Mouse (Mus musculus): Measurements from ENCODE around the gene Tiprl. TPM values are rescaled to one million over a fixed set of nuclear protein-coding genes. Genes with fewer than 3 reads are reported as not detected.

The Tiprl gene
- total and polyA plus RNA-seq, 3 experiments: 36.1 to 82.2 (median 45.7) TPM

- in situ Hi-C loops (cut with MboI; ENCODE audit: low pct_ligation_motif_present, low pct_unique_long_range_greater_than_20kb, low sequenced_read_pairs): no loop called here
- Histone ChIP-seq H3K79me2 (replicated peaks; ENCODE audit: control insufficient read depth, extremely low read depth, insufficient read depth, poor library complexity, severe bottlenecking) (no peaks in the 10 kb centered on the region), H3K27me3 (replicated peaks) (peaks cover 35% of the 10 kb centered on the region), H3K4me3 (replicated peaks in 1 of 3; ENCODE audit: low read depth in 2 of 3, low read length in 2 of 3, poor library complexity in 1 of 3) (no peak overlapping the region), H3K27ac (ENCODE audit: insufficient read depth, low read depth) (no peak overlapping the region), H3K36me3 (replicated peaks in 1 of 2; ENCODE audit: control insufficient read depth in 1 of 2, insufficient read depth in 1 of 2, low read length in 1 of 2) (no peaks in the 10 kb centered on the region), H3K9ac (ENCODE audit: insufficient read depth, low read depth) (no peak overlapping the region), H3K9me3 (replicated peaks; ENCODE audit: low read length) (no peaks in the 10 kb centered on the region), H3K4me2 (ENCODE audit: insufficient read depth, low read depth, poor library complexity, severe bottlenecking) (no peak overlapping the region), H3K4me1 (ENCODE audit: control insufficient read depth in 1 of 2, insufficient read depth in 2 of 2) (peaks cover 6 to 16% of the 10 kb centered on the region in 2 experiments)
- dilution Hi-C loops (cut with MboI; ENCODE audit: extremely low pct_ligation_motif_present, extremely low pct_unique_long_range_greater_than_20kb, low sequenced_read_pairs): no loop called here
- DNase-seq (ENCODE audit: extremely low read depth): no peak
- TF ChIP-seq NRF1 (IDR thresholded peaks at IDR 0.05; ENCODE audit: low read depth, low read length) (no peak), MAZ (IDR thresholded peaks at IDR 0.05; ENCODE audit: low read depth, low read length) (no peak), ZKSCAN1 (IDR thresholded peaks at IDR 0.05; ENCODE audit: borderline replicate concordance, low read depth, low read length) (no peak), JUND (conservative IDR thresholded peaks at IDR 0.05; ENCODE audit: low read depth, low read length) (no peak), IRF4 (IDR thresholded peaks at IDR 0.05; ENCODE audit: low read depth, low read length) (no peak)
Measured at GRCm38 (mm10) chr1:165280741-165281140, 43.9 kb upstream of the Tiprl start.

GRCm38 (mm10) chr1:165274946-165275345, 38.1 kb upstream of the Tiprl start:
- no peak overlapping the region for H3K27ac ChIP-seq (ENCODE audit: insufficient read depth, low read depth)
- H3K4me3 ChIP-seq (replicated peaks in 1 of 3; ENCODE audit: low read depth in 2 of 3, low read length in 2 of 3, poor library complexity in 1 of 3): no peak overlapping the region
- H3K27me3 ChIP-seq (replicated peaks): no peaks in the 10 kb centered on the region
- in situ Hi-C loops (cut with MboI; ENCODE audit: low pct_ligation_motif_present, low pct_unique_long_range_greater_than_20kb, low sequenced_read_pairs) (no loop called here), dilution Hi-C loops (cut with MboI; ENCODE audit: extremely low pct_ligation_motif_present, extremely low pct_unique_long_range_greater_than_20kb, low sequenced_read_pairs) (no loop called here)
- H3K4me1 ChIP-seq (ENCODE audit: control insufficient read depth in 1 of 2, insufficient read depth in 2 of 2): peaks cover 0 to 5% of the 10 kb centered on the region in 2 experiments; a peak in 1 of 4 replicates
- H3K36me3 ChIP-seq (replicated peaks in 1 of 2; ENCODE audit: control insufficient read depth in 1 of 2, insufficient read depth in 1 of 2, low read length in 1 of 2): no peaks in the 10 kb centered on the region
- no peak overlapping the region for H3K4me2 ChIP-seq (ENCODE audit: insufficient read depth, low read depth, poor library complexity, severe bottlenecking)
- H3K9ac ChIP-seq (ENCODE audit: insufficient read depth, low read depth): no peak overlapping the region
- no peaks in the 10 kb centered on the region for H3K9me3 ChIP-seq (replicated peaks; ENCODE audit: low read length)
- no peak for TF ChIP-seq NELFE (IDR thresholded peaks at IDR 0.05; ENCODE audit: low read depth, low read length)
- no peak for TF ChIP-seq TBP (conservative IDR thresholded peaks at IDR 0.05; ENCODE audit: low read depth, low read length)
- no peak for TF ChIP-seq ZC3H11A (IDR thresholded peaks at IDR 0.05; ENCODE audit: low read depth, low read length)
- TF ChIP-seq JUN (IDR thresholded peaks at IDR 0.05; ENCODE audit: insufficient read depth, low read depth, low read length): no peak
- peak; percentile 22; the same call in 1 of the 2 replicates for TF ChIP-seq USF1 (IDR thresholded peaks at IDR 0.05; ENCODE audit: low read depth, low read length)
- TF ChIP-seq ZKSCAN1 (IDR thresholded peaks at IDR 0.05; ENCODE audit: borderline replicate concordance, low read depth, low read length): no peak
- TF ChIP-seq TCF12 (IDR thresholded peaks at IDR 0.05; ENCODE audit: low read depth, low read length): no peak
- TF ChIP-seq PAX5 (IDR thresholded peaks at IDR 0.05; ENCODE audit: low read length): no peak
- TF ChIP-seq MAFK (IDR thresholded peaks at IDR 0.05; ENCODE audit: insufficient replicate concordance, low read length): no peak
- no peak for TF ChIP-seq CTCF (conservative IDR thresholded peaks at IDR 0.05 in 1 of 2, IDR thresholded peaks at IDR 0.05 in 1 of 2; ENCODE audit: low read depth in 2 of 2, low read length in 2 of 2)
- TF ChIP-seq KAT2A (IDR thresholded peaks at IDR 0.05; ENCODE audit: insufficient replicate concordance, low read length): no peak
- TF ChIP-seq ETS1 (conservative IDR thresholded peaks at IDR 0.05; ENCODE audit: low read depth, low read length): no peak
- peak; percentile 32; the same call in 1 of the 2 replicates for TF ChIP-seq USF2 (conservative IDR thresholded peaks at IDR 0.05; ENCODE audit: low read depth, low read length)
- TF ChIP-seq RAD21 (IDR thresholded peaks at IDR 0.05; ENCODE audit: low read depth, low read length): no peak
- TF ChIP-seq MEF2A (IDR thresholded peaks at IDR 0.05; ENCODE audit: borderline replicate concordance, low read depth, low read length): no peak
- no peak for TF ChIP-seq MYC (IDR thresholded peaks at IDR 0.05; ENCODE audit: low read depth, low read length)
- no peak for TF ChIP-seq IRF4 (IDR thresholded peaks at IDR 0.05; ENCODE audit: low read depth, low read length)
- H3K79me2 ChIP-seq (replicated peaks; ENCODE audit: control insufficient read depth, extremely low read depth, insufficient read depth, poor library complexity, severe bottlenecking): no peaks in the 10 kb centered on the region
- DNase-seq (ENCODE audit: extremely low read depth): no peak

Measured in CH12.LX (cell line).